Mouse (Mus musculus) cortical plate, adult 2 months (tissue): Measurements from ENCODE around the gene Dupd1.

ENCODE experiments used
- CTCF ChIP-seq: fragments of 200-500 bp; IDR thresholded peaks from 2 replicates; pipeline ENCODE4 v1.5.1; 2011; ENCODE audit warnings: mild to moderate bottlenecking, control low read depth, low read length; ENCODE audit not compliant: insufficient read depth; ENCODE audit errors: extremely low read depth
- POLR2A ChIP-seq: fragments of 200-500 bp; IDR thresholded peaks from 2 replicates; pipeline ENCODE4 v1.6.1; 2011; ENCODE audit warnings: mild to moderate bottlenecking, low read length, control low read depth; ENCODE audit not compliant: insufficient read depth; ENCODE audit errors: extremely low read depth

DNA sequence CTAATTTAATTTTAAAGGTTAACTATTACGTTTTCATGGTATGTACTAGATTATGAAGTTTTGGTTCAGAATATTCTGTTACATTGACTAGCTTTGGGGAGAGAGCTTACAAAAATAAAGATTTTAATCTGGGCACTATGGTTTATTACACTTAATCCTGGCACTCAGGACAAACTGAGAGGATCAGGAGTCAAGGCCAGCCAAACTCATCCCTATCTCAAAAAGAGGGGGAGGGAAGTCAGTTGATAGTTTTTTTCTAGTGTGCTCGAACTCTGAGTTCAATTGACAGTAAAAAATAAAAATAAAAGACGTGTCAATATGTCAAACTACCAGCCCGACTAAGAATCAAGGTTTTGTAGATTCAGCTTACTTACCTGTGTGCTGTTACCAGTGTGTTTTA, 39.0 kb upstream of the Dupd1 start:
- TF ChIP-seq CTCF = no peak
- TF ChIP-seq POLR2A = no peak
